Mouse (Mus musculus) B cell, adult 62 days (primary cell): ENCODE measurements around the gene Lmo3. TPM values are rescaled to one million over a fixed set of nuclear protein-coding genes. Genes with fewer than 3 reads are reported as not detected.

Experiments
- total RNA-seq: library from RNA; stranded (reverse); gene quantifications from 4 replicates; pipeline ENCODE4 v1.2.4, GENCODE M21; 2023

The Lmo3 gene
- total RNA-seq, result not detected in 4 replicates

DNA sequence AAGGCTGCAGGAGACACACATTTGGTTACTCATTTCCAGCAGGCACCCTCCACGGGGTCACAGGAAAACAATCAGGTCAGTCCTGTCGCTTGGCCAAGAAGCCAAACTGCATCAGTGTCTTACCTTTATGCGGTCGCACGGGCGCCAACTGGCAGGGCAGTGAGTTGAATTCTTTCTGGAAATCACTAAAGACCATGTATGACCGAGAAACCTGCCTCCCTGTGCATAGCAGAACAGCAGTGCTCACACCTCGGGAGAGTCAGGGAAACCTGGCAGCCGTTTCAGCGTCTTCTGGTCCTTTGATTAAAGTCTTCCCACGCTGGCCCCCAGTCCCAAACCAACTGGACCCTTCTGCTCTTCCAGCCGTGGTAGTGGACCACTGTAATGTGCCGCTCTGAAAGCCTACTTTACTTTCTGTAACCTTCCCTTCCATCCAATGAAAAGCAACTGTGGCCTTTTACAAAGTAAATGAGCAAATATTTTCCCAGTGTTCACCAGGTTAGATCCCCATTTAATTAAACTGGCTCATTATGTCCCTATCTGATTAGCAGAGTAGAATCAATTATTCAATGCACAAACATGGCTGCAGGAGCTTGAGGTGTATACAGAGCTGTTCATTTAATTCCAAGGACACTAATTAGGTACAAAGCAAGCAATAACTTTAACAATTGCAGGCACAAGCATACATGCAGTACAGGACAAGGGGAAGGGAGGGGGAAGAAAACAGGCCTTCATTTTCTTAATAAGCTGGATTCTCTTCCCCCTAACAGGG, at the start of gene Lmo3:
Lmo3 (minus strand) TSS at position 235 of the 772 bp plus-strand sequence.

Other genes starting within 250 kb of the Lmo3 start
- gene Igbp1b, start 76.6 kb upstream of the Lmo3 start, total RNA-seq, result not detected in 4 replicates